Mouse (Mus musculus) skeletal muscle tissue, adult 2 months (tissue): Measurements from ENCODE around the gene Actr1b.

Source experiments
- DNase-seq: peaks from one replicate; pipeline ENCODE4 v3.0.0-alpha.2; 2012; ENCODE audit warnings: low read depth, low spot score

Gene Actr1b

GRCm38 (mm10) chr1:36714311-36714710 is at the start of gene Actr1b:
Gene Actr1b (minus strand): TSS chr1:36714422.
- DNase-seq: no peak

- no peak for DNase-seq
These were observed 47.3 kb upstream of the Actr1b start, which contains the start of gene Zap70 for GRCm38 (mm10) chr1:36761568-36761967. Gene Zap70 (plus strand): TSS chr1:36761798.

GRCm38 (mm10) chr1:36761061-36761460 is 46.8 kb upstream of the Actr1b start:
- no peak for DNase-seq

DNA sequence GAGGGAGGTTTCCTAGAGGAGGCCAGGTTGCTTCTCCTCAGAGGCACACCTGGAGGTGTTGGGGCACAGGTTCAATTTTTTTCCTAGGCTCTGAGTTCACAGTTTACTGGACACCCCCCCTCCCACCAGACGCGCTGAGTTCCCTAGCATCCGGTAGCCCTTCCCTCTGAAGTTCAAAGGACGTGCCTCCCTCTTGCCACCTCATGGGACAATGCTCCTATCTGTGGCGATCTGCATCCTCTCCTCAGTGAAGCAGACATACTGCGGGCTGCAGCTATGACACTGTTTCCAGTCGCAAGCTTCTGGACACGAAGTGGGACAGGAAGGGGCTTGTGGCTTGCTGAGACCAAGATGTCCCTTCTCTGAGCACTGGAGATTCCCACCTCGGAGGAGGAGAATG is 46.2 kb upstream of the Actr1b start:
- DNase-seq: no peak

DNA sequence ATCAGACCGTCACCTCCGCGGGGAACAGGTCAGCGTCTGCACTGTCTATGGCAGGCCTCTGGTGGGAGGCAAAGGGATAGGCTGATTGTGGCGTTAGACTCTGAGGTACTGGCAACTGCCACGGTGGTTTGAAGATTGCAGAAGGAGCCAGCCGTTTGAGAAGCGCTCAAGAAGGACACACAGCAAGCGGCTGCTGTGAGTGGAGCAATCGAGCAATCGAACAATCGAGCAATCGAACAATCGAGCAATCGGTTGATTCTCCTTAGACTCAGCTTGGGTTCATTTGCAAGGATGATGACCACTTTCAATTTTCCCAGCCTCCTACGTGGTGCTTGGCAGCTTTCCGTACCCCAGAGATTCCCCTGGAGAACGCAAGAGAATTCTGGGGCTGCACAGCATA is 44.9 kb upstream of the Actr1b start:
- no peak for DNase-seq

GRCm38 (mm10) chr1:36758553-36758952 is 44.3 kb upstream of the Actr1b start:
- no peak for DNase-seq

GRCm38 (mm10) chr1:36753932-36754675 is 39.9 kb upstream of the Actr1b start:
- no peak for DNase-seq

DNA sequence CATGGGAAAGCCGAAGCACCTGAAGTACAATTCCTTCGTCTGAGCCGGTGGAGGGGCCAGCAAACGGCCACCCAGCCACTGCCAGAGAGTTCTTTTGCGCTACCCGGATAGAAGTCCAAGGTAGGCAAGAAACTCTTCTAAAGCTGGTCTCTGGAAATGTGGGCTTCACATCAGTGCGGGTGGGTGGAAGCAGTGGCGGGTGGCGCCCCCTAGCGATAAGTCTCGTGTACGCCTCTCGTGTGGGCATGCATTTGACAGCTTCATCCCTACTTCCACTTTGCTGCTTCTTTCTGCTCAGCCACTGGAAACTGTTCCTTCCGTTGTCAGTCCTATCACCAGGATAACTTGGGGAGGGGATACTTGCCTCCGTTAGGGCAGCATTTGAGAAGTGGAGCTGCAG is 32.2 kb upstream of the Actr1b start:
- DNase-seq: no peak

- no peak for DNase-seq
These were observed 31.4 kb upstream of the Actr1b start for GRCm38 (mm10) chr1:36745661-36746060.

DNA sequence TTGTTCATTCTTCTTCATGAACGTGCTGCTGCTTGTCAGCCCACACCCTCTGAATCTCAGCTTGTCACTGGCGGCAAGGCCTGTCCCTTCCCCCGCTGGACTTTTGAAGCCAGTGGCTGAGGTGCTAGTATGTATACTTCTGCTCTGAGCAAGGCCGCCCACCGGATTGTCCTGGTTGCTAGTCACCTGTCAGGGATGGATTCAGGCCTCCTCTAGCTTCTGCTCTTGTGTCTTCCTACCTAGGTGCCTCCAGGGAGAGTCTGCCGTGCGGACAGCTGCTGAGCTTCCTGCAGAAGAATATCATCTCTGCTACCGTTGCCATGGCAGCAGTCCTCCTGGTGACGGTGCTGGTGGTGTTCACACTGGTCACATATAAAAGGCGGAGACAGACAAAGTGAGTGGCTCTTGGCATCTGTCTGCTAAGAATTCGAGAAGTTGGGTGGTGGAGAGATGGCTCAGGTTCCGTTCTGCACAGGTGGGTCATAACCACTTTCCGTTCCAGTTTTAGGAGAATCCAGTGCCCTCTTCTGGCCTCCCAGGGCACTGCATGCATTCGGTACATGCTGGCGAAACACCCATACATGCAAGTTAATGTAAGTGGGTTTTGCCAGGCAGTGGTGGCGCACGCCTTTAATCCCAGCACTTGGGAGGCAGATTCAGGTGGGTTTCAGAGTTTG is 30.2 kb upstream of the Actr1b start:
- peak; percentile 28 for DNase-seq

DNA sequence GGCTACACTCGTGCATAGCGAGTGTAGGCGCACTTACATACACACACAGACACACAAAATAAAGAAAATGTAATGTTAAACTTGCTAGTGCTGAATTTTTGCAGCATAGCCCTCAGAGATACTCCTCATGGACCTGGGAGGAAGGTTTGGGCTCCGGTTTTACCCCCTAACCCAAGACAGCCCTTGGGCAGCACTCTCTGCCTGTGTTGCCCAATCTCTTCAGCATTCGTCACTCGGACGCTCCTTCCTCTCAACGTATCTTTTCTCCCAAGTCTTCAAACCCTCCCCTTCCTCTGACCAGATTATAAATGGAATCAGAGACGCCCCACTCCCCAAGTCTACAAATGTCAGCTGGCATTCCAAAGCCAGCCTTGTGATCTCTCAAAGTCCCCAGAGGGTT is 28.8 kb upstream of the Actr1b start:
- DNase-seq: no peak

DNA sequence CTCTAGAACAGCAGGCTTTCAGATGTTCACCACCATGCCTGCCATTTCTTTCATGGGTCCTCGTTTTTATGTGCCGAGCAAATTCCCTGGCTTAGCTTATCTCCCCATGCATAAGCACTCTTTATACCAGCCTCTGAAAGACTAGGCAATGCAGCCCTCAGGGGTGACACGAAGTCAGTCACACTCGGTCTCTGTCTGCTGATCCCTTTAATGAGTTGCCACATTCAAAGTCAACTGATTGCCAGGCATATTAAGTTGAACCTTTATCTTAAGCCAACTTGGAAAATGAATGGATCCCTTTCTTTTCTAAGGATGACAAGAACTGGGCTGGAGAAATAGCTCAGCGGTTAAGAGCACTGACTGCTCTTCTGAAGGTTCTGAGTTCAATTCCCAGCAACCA is 25.0 kb upstream of the Actr1b start:
- no peak for DNase-seq

DNA sequence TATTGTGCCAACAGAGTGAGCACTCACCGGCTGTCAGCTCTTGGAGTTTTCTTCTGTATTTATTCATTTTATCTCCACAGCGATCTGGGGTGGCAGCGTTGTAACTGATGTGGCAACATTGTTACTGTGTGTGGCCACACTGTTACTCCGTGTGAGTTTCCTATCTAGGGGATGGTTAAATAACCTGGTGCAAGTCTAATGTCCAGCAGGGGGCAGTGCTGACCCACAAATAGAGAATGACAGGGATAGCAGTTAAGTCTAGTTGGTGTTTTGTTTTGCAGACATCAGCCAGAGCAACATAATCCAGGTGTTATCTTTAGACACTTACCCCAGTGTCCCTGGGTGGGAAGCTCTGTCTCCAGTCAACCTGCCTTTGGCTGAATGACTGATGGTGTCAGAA is 23.1 kb upstream of the Actr1b start:
- peak; percentile 85 for DNase-seq

DNA sequence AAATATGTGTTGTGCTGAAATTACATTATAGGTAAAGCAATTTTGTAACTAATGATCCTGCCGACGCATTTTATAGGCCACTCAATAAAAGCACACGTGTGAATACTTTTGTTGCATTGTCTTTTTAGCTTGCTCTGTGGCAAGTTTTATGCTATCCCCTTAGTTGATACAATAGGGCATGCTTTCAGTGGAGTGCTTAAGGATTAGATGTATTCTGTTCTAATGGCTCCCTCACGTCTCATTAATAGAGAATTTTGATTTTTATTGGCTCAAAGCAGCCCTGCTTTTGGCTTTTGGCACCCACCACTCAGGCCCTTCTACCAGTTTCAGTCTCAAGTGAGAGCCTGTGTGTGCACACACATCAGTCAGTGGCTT is 9.8 kb upstream of the Actr1b start:
- DNase-seq: no peak

DNA sequence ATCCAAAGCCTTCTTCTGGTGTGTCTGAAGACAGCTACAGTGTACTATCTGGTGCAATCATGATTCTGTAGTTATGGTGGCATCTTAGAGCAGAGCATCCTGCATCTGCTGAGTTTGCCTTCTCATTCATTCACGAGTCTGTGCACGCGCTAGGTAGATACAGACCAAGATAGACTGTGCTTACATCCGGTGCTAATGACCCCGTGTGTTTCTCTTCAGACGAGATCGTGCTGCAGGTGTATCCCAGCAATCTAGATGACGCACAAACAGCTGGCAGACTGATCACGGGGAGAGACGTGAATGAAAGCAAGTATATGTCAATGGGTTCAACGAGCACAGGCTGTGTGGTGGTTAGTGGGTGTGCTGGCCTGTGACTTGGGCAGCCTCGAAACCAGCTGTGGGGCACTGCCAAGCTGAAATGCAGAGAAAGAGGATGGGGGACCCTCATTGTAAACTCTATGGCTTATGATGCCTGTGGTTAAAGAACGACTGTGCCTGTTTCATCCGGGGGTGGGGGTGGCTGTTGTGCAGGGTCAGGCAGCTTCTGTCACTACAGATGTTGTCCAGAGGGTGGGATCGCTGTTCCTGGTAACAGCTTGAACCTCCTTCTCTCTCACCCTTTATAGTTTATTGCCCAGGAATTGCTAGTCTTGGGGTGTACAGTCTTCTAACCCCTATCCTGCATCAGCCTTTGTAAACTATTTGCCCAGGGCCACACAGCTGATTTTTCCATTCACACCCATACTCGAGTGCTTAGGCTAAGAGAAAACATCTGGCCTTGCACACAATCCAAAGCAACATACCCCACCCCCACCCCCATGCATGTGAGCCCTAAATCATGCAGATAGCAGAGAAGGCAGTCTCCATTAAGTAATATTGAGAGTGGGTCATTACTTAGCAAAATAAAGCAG is 9.2 kb upstream of the Actr1b start:
- no peak for DNase-seq

GRCm38 (mm10) chr1:36718786-36719185 is 4.6 kb upstream of the Actr1b start:
- no peak for DNase-seq

DNA sequence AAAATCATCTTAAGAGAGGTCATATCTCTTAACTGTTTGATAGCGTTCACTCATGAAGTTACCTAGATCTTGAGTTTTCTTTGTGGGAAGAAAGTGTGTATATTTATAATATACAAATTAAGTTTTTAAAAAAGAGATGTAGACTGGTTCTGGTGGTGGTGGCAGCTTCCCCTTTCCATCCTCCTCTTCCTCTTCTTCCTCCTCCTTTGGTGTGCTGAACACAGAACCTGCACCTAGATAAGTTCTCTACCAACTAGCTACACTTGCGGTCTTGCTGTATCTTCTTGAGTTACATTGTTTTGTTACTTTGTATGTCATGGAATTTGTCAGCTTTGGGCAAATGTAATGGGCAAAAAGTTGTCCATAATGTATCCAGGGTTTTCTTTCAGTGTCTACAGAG is 3.1 kb downstream of the Actr1b start:
- DNase-seq: no peak

DNA sequence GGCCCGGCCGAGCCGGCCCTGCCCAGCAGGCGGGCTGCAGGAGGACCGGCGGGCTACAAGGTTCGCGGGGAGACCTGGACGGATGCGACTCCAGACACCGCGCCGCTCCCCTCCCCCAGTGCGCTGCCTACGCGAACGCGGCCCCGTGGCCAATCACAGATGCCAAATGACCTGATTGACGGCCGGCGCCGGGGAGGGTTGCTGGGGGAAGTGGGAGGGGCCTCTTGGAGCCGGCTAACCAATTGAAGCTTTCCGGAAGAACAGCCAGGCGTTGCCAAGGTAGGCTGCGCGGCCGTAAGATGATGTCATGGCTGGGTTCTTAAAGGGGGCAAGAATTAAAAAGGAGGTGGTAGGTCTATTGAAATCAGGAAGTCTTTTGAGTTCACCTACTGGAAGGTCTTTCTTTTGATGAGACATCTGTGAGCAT is 4.4 kb downstream of the Actr1b start, which contains the start of gene 4933424G06Rik:
4933424G06Rik (plus strand) TSS at position 296 of the 427 bp plus-strand sequence.
- DNase-seq: peak; percentile 96

- peak; percentile 32 for DNase-seq
These were observed 5.0 kb downstream of the Actr1b start for GRCm38 (mm10) chr1:36709055-36709853.

GRCm38 (mm10) chr1:36708626-36709025 is 5.6 kb downstream of the Actr1b start:
- DNase-seq: no peak

DNA sequence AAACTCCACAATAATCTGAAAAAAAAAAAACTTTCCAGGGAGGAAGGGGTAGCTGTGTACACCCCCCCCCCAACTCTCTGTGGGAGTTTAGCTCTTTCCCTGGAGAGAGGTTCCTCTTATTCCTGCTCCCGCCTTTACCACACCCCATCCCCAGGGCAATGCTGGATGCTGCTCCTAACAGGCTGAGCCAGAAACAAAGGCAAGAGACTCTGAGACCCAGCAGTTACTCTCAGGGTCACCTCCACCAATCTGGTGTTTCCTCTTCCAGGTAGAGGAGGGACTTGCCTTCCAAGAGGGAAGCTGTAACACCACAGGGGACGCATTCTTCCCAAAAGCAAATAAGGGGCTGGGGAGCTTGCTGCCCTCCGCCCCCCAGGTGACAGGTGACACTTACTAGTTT is 6.4 kb downstream of the Actr1b start:
- no peak for DNase-seq
